Mouse (Mus musculus) CH12.LX (cell line): ENCODE data around the gene Mucl1. TPM values are rescaled to one million over a fixed set of nuclear protein-coding genes. Genes with fewer than 3 reads are reported as not detected.

ENCODE experiments used
- polyA plus RNA-seq: library from polyadenylated mRNA; unstranded; fragments of >175 nt; gene quantifications from 2 replicates; pipeline ENCODE4 v1.2.1, GENCODE M21; 2012; ENCODE audit warnings: low read depth; ENCODE audit not compliant: insufficient read length
- total RNA-seq, 2 experiments: library from RNA; depleted of rRNA; stranded (reverse); fragments of 300-350 nt in 1 of 2; fragments of >200 nt in 1 of 2; gene quantifications; 2 replicates each; pipeline ENCODE4 v1.2.3; 2012 to 2014

Mucl1 gene
- total and polyA plus RNA-seq, 3 experiments, result not detected

Other genes starting within 250 kb of the Mucl1 start
- 0.21 TPM in 1 of 2 replicates, not detected in the other for gene Ppp1r1a, start 217.5 kb downstream of the Mucl1 start, total RNA-seq (2012; rRNA removed)
- not detected in 2 replicates for gene Ppp1r1a, start 217.5 kb downstream of the Mucl1 start, total RNA-seq (2014; rRNA removed)
- 0.59 and 1.1 TPM in 2 replicates for gene Ppp1r1a, start 217.5 kb downstream of the Mucl1 start, polyA plus RNA-seq
- not detected in 2 replicates for gene Glycam1, start 190.4 kb downstream of the Mucl1 start, total RNA-seq (2012; rRNA removed)
- not detected in 2 replicates for gene Glycam1, start 190.4 kb downstream of the Mucl1 start, total RNA-seq (2014; rRNA removed)
- not detected in 2 replicates for gene Glycam1, start 190.4 kb downstream of the Mucl1 start, polyA plus RNA-seq
- not detected in 2 replicates for gene Mucl2, start 143.8 kb upstream of the Mucl1 start, total RNA-seq (2012; rRNA removed)
- gene Mucl2, start 143.8 kb upstream of the Mucl1 start, total RNA-seq (2014; rRNA removed), result not detected in 2 replicates
- gene Mucl2, start 143.8 kb upstream of the Mucl1 start, polyA plus RNA-seq, result not detected in 2 replicates